Mouse (Mus musculus) hindbrain, embryonic 13.5 days (tissue): ENCODE data around the gene Pkd1l2. TPM values are rescaled to one million over a fixed set of nuclear protein-coding genes. Genes with fewer than 3 reads are reported as not detected.

ENCODE experiments used
- ATAC-seq: fragments of 200-750 bp; cut with Nextera tagmentation; 2 replicates; pipeline ENCODE4 v1.8.0; 2017; ENCODE audit warnings: moderate TSS enrichment; ENCODE audit not compliant: low FRiP score
- H3K27ac ChIP-seq: fragments of 300-500 bp; sonication (generic); 2 replicates; pipeline ENCODE4 v1.5.1; 2015; ENCODE audit warnings: inconsistent platforms, mild to moderate bottlenecking, moderate library complexity
- H3K27me3 ChIP-seq: fragments of 300-500 bp; sonication (generic); 2 replicates; pipeline ENCODE4 v1.6.1; 2015; ENCODE audit warnings: mild to moderate bottlenecking, inconsistent platforms
- H3K36me3 ChIP-seq: fragments of 300-500 bp; sonication (generic); 2 replicates; pipeline ENCODE4 v1.6.1; 2015; ENCODE audit warnings: mild to moderate bottlenecking, inconsistent platforms
- H3K4me1 ChIP-seq: fragments of 300-500 bp; sonication (generic); replicated peaks from 2 replicates; pipeline ENCODE4 v1.6.1; 2015; ENCODE audit warnings: inconsistent platforms
- H3K4me2 ChIP-seq: fragments of 300-500 bp; sonication (generic); 2 replicates; pipeline ENCODE4 v1.6.1; 2015; ENCODE audit warnings: inconsistent platforms, mild to moderate bottlenecking, moderate library complexity
- H3K4me3 ChIP-seq: fragments of 300-500 bp; sonication (generic); 2 replicates; pipeline ENCODE4 v1.5.1; 2015; ENCODE audit warnings: mild to moderate bottlenecking, inconsistent platforms
- H3K9ac ChIP-seq: fragments of 300-500 bp; sonication (generic); 2 replicates; pipeline ENCODE4 v1.6.1; 2015; ENCODE audit warnings: mild to moderate bottlenecking, inconsistent platforms
- H3K9me3 ChIP-seq: fragments of 300-500 bp; sonication (generic); 2 replicates; pipeline ENCODE4 v1.6.1; 2016; ENCODE audit warnings: inconsistent platforms
- WGBS: fragments of 180-500 bp; shearing (Covaris S2); methylation state at CpG from one replicate; pipeline ENCODE4 v1.1.7; 2015; 5-methylcytosine and 5-hydroxymethylcytosine counted together
- polyA plus RNA-seq: library from polyadenylated mRNA; unstranded; fragments of >200 nt; fragmentation: Nextera tagmentation; extraction: Ambion mirVana; gene quantifications from 2 replicates; pipeline ENCODE4 v1.2.1, GENCODE M21; 2015

Gene Pkd1l2
- polyA plus RNA-seq, 1 experiment from 2014 or later = 0.03 TPM

- no peak overlapping the region for H3K4me3 ChIP-seq
- ATAC-seq = no peak
- no peak overlapping the region for H3K27ac ChIP-seq
- peaks cover 18% of the 10 kb centered on the region for H3K4me1 ChIP-seq
- H3K9ac ChIP-seq = no peak overlapping the region
- no peak overlapping the region for H3K4me2 ChIP-seq
- 94% methylated on average over 3 of the region's 3 CpGs for WGBS
- H3K27me3 ChIP-seq = no peaks in the 10 kb centered on the region
- no peaks in the 10 kb centered on the region for H3K9me3 ChIP-seq
- H3K36me3 ChIP-seq = peaks cover 13% of the 10 kb centered on the region
These were observed 92.4 kb downstream of the Pkd1l2 start for GRCm38 (mm10) chr8:116989842-116990241.

GRCm38 (mm10) chr8:116980117-116980516 is 102.1 kb downstream of the Pkd1l2 start:
- no peak overlapping the region for H3K9ac ChIP-seq
- no peaks in the 10 kb centered on the region for H3K9me3 ChIP-seq
- ATAC-seq = no peak
- peaks cover 14% of the 10 kb centered on the region for H3K4me1 ChIP-seq
- 19% methylated on average over 4 of the region's 4 CpGs for whole genome bisulfite sequencing
- H3K27me3 ChIP-seq = no peaks in the 10 kb centered on the region
- H3K27ac ChIP-seq = no peak overlapping the region
- H3K4me2 ChIP-seq = no peak overlapping the region
- H3K36me3 ChIP-seq = peaks cover 25% of the 10 kb centered on the region
- H3K4me3 ChIP-seq = no peak overlapping the region

- peak within 1 kb of the TSS; percentile 70 for H3K9ac ChIP-seq
- H3K4me3 ChIP-seq = peak within 1 kb of the TSS; percentile 75
- no peaks in the 10 kb centered on the region for H3K9me3 ChIP-seq
- peaks cover 18% of the 10 kb centered on the region for H3K36me3 ChIP-seq
- peak within 1 kb of the TSS; percentile 72 for H3K4me2 ChIP-seq
- H3K27ac ChIP-seq = peak within 1 kb of the TSS; percentile 75
- WGBS = under 1% methylated on average over 46 of the region's 46 CpGs
- no peaks in the 10 kb centered on the region for H3K27me3 ChIP-seq
- H3K4me1 ChIP-seq = peaks cover 14% of the 10 kb centered on the region
- ATAC-seq = peak; percentile 97
These were observed 103.5 kb downstream of the Pkd1l2 start, which contains the start of gene 1700030J22Rik for GRCm38 (mm10) chr8:116978631-116979256. TSS of gene 1700030J22Rik (minus strand) at chr8:116978959.

- H3K36me3 ChIP-seq = peaks cover 13% of the 10 kb centered on the region
These were observed 104.2 kb downstream of the Pkd1l2 start for GRCm38 (mm10) chr8:116978052-116978451.

GRCm38 (mm10) chr8:116975606-116976005 is 106.6 kb downstream of the Pkd1l2 start:
- no peak for ATAC-seq
- H3K4me1 ChIP-seq = peaks cover 14% of the 10 kb centered on the region
- no peak overlapping the region for H3K4me3 ChIP-seq
- peaks cover 14% of the 10 kb centered on the region for H3K36me3 ChIP-seq
- WGBS = 67% methylated on average over 5 of the region's 5 CpGs
- no peaks in the 10 kb centered on the region for H3K9me3 ChIP-seq
- peak overlapping the region; percentile 24; the same call in 1 of the 2 replicates for H3K9ac ChIP-seq
- H3K27me3 ChIP-seq = no peaks in the 10 kb centered on the region
- H3K4me2 ChIP-seq = no peak overlapping the region
- H3K27ac ChIP-seq = no peak overlapping the region

More at GRCm38 (mm10) chr8:116978052-116978451, 104.2 kb downstream of the Pkd1l2 start:
- Histone ChIP-seq H3K9ac (peak overlapping the region; percentile 70), H3K4me3 (peak overlapping the region; percentile 75), H3K27me3 (no peaks in the 10 kb centered on the region), H3K4me1 (peaks cover 14% of the 10 kb centered on the region), H3K4me2 (peak overlapping the region; percentile 72), H3K27ac (peak overlapping the region; percentile 75; the same call in 1 of the 2 replicates), H3K9me3 (no peaks in the 10 kb centered on the region)
- WGBS = 34% methylated on average over 8 of the region's 8 CpGs
- no peak for ATAC-seq

GRCm38 (mm10) chr8:116975066-116975465 is 107.2 kb downstream of the Pkd1l2 start:
- ATAC-seq = no peak

GRCm38 (mm10) chr8:116969531-116969930 is 112.7 kb downstream of the Pkd1l2 start:
- 81% methylated on average over 6 of the region's 6 CpGs for WGBS
- no peak for ATAC-seq
- no peaks in the 10 kb centered on the region for H3K9me3 ChIP-seq
- H3K9ac ChIP-seq = no peak overlapping the region
- no peaks in the 10 kb centered on the region for H3K4me1 ChIP-seq
- H3K36me3 ChIP-seq = peaks cover 18% of the 10 kb centered on the region
- no peaks in the 10 kb centered on the region for H3K27me3 ChIP-seq
- H3K4me2 ChIP-seq = no peak overlapping the region
- H3K27ac ChIP-seq = no peak overlapping the region
- no peak overlapping the region for H3K4me3 ChIP-seq

More at GRCm38 (mm10) chr8:116975066-116975465, 107.2 kb downstream of the Pkd1l2 start:
- no peak overlapping the region for H3K4me3 ChIP-seq
- H3K9ac ChIP-seq = peak overlapping the region; percentile 24; the same call in 1 of the 2 replicates
- H3K9me3 ChIP-seq = no peaks in the 10 kb centered on the region
- H3K4me2 ChIP-seq = no peak overlapping the region
- H3K4me1 ChIP-seq = peaks cover 14% of the 10 kb centered on the region
- H3K27ac ChIP-seq = no peak overlapping the region
- 35% methylated on average over 5 of the region's 5 CpGs for WGBS
- peaks cover 18% of the 10 kb centered on the region for H3K36me3 ChIP-seq
- H3K27me3 ChIP-seq = no peaks in the 10 kb centered on the region

GRCm38 (mm10) chr8:116954415-116954814 is 127.8 kb downstream of the Pkd1l2 start:
- Histone ChIP-seq H3K4me3 (no peak overlapping the region), H3K36me3 (peaks cover 67% of the 10 kb centered on the region), H3K27me3 (no peaks in the 10 kb centered on the region), H3K9me3 (no peaks in the 10 kb centered on the region), H3K27ac (no peak overlapping the region), H3K4me1 (no peaks in the 10 kb centered on the region; the same call in 1 of the 2 replicates), H3K9ac (no peak overlapping the region), H3K4me2 (no peak overlapping the region)
- WGBS = 95% methylated on average over 9 of the region's 9 CpGs
- ATAC-seq = no peak

GRCm38 (mm10) chr8:116952428-116952827 is 129.8 kb downstream of the Pkd1l2 start:
- no peak overlapping the region for H3K9ac ChIP-seq
- H3K4me2 ChIP-seq = no peak overlapping the region
- ATAC-seq = no peak
- H3K4me1 ChIP-seq = no peaks in the 10 kb centered on the region; the same call in 1 of the 2 replicates
- H3K36me3 ChIP-seq = peaks cover 47% of the 10 kb centered on the region
- WGBS = 94% methylated on average over 8 of the region's 8 CpGs
- H3K27me3 ChIP-seq = no peaks in the 10 kb centered on the region
- H3K27ac ChIP-seq = no peak overlapping the region
- no peaks in the 10 kb centered on the region for H3K9me3 ChIP-seq
- H3K4me3 ChIP-seq = no peak overlapping the region

GRCm38 (mm10) chr8:116951778-116952177 is 130.5 kb downstream of the Pkd1l2 start:
- H3K4me1 ChIP-seq = no peaks in the 10 kb centered on the region; the same call in 1 of the 2 replicates
- no peak overlapping the region for H3K27ac ChIP-seq
- no peak overlapping the region for H3K9ac ChIP-seq
- no peak overlapping the region for H3K4me2 ChIP-seq
- no peak overlapping the region for H3K4me3 ChIP-seq
- ATAC-seq = no peak
- H3K27me3 ChIP-seq = no peaks in the 10 kb centered on the region
- H3K9me3 ChIP-seq = no peaks in the 10 kb centered on the region
- WGBS = 98% methylated on average over 2 of the region's 2 CpGs
- peaks cover 41% of the 10 kb centered on the region for H3K36me3 ChIP-seq

GRCm38 (mm10) chr8:116951369-116951768 is 130.9 kb downstream of the Pkd1l2 start:
- peaks cover 3% of the 10 kb centered on the region for H3K4me1 ChIP-seq
- WGBS = 81% methylated on average over 5 of the region's 5 CpGs
- H3K27ac ChIP-seq = no peak overlapping the region
- H3K27me3 ChIP-seq = no peaks in the 10 kb centered on the region
- H3K9me3 ChIP-seq = no peaks in the 10 kb centered on the region
- H3K4me3 ChIP-seq = no peak overlapping the region
- H3K36me3 ChIP-seq = peaks cover 37% of the 10 kb centered on the region
- no peak for ATAC-seq
- no peak overlapping the region for H3K4me2 ChIP-seq
- no peak overlapping the region for H3K9ac ChIP-seq

- H3K4me1 ChIP-seq = peaks cover 27% of the 10 kb centered on the region
- no peak for ATAC-seq
- no peak overlapping the region for H3K9ac ChIP-seq
- no peaks in the 10 kb centered on the region; the same call in 1 of the 2 replicates for H3K36me3 ChIP-seq
- no peaks in the 10 kb centered on the region for H3K9me3 ChIP-seq
- WGBS = 89% methylated on average over 7 of the region's 7 CpGs
- H3K27ac ChIP-seq = no peak overlapping the region
- H3K27me3 ChIP-seq = no peaks in the 10 kb centered on the region
- no peak overlapping the region for H3K4me2 ChIP-seq
- H3K4me3 ChIP-seq = no peak overlapping the region
These were observed 134.7 kb downstream of the Pkd1l2 start for GRCm38 (mm10) chr8:116947589-116947988.

- Histone ChIP-seq H3K4me3 (no peak overlapping the region), H3K4me1 (peaks cover 27% of the 10 kb centered on the region), H3K9ac (0 out of 2 replicates have a peak overlapping the region, but pooled peaks have one; percentile 49), H3K4me2 (no peak overlapping the region), H3K36me3 (no peaks in the 10 kb centered on the region; the same call in 1 of the 2 replicates), H3K27me3 (no peaks in the 10 kb centered on the region), H3K9me3 (no peaks in the 10 kb centered on the region), H3K27ac (no peak overlapping the region)
- ATAC-seq = no peak
- WGBS = 91% methylated on average over 6 of the region's 6 CpGs
These were observed 135.4 kb downstream of the Pkd1l2 start for GRCm38 (mm10) chr8:116946851-116947250.
